Mouse (Mus musculus) ovary, postnatal 14 days (tissue): Measurements from ENCODE around the gene Spon1.

ENCODE experiments used
- DNase-seq: peaks from one replicate; pipeline ENCODE4 v3.0.0; 2022; ENCODE audit warnings: low spot score

Spon1 gene

DNA sequence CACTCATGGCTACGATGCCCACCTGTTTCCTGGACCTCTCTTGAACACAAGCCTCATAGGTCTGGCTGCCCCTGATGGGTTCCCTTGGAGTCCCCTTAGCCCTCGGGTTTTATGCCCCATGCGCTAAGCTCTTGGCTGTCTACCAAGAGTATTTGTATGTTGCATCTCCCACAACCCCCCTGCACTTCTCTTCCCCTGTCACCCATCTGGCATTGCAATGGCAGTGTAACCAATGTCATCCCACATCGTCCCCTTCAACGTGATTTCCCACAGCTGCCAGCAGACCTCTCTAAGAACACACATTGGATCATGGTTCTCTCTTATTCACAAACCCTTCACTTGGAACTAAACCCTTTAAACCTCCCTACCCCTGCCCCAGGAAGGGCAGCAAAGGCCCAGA is 239.7 kb downstream of the Spon1 start:
- DNase-seq, result no peak

DNA sequence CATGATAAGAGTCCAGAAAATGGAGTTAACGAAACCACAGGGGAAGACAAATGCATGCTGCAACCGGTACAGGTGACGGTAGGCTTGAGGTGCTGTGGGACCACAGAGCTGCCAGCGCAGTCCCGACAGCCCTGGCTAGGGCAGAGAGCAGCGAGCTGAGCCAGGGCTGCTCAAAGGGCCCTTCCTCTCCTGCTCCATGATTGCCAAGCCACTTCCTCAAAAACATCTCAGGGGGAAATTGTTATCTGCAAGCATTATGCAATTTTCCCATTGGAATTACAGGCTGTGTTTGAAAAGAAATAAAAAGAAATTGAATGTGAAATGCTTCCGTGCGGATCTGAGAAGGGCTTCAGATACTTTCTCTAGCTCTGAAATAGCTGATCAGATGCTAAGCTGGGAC is 240.7 kb downstream of the Spon1 start:
- DNase-seq, result no peak

- DNase-seq, result peak; percentile 16
Observed at GRCm38 (mm10) chr7:114007565-114007964, 241.8 kb downstream of the Spon1 start.

DNA sequence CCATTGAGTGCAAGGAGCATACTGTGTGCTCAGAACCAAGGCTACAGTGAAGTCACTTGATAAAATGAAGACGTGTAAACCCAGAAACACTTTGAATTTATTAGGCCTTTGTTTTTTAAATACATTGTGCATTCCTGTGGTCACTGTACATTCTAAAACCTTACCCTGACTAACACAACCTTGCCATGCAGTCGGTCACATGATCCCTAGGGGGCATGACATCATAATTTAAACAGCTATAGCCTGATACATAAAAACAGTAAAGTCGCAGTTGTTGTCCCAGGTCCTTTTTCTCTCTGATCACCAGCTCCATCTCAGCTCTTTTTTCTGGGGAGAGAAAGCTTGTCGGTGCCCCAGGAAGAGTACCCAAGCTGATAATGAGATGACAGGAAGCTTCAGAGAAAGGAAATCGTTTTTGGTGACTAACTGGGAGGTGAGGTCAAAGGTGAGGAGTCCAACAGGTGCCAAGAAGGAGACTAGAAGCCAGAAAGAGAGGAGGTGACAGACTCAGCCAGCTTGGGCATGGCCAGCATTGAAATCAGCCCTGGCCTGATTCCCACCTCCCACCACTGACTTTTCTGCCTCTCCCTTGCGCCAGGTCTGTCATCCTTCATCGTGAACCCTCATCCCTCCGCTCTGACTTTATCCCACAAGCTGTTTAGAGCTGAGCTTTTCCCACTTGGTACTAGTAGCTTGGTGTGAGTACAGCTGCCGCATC is 246.1 kb downstream of the Spon1 start:
- DNase-seq, result no peak

DNA sequence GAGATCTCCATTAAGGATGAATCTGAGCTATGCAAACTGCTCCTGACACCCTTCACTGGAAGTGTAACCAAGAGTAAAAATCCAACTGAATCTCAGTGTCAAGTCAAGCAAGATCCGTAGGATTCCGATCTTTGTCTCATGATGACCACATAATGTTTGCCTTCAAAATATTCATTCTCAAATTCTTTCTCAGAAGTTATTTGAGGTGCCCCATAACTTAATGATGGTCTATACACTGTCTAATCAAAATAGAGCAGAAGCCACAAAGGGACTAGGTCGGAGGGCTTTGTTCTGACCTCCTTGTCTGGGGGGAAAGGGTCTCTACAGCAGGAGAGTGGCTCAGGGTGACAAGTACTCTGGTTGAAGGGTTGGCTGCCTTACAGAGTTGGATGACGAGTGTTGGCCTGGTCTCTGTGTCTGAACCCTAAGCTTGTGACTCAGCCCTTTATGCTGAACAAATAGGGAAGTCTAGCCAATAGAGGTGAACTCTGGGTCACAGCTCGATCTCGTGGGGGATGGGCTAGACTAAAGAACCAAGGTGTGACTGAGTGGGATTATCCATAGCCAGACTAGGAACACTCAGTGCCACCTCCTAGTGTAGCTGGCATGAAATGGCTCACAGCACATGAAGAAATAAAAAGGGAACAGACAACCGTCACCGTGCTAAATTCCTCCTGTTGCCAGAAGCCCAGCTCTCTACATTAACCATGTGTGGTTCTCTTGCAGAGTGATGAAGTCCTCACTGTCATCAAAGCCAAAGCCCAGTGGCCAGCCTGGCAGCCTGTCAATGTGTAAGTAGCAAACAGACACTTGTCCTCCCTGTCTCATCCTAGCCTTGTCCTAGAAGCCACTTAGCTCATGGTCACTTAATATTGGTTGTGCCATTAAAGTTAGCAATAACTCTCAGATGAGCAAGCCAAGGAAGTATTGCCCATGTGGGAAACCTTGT is 250.5 kb downstream of the Spon1 start:
- DNase-seq, result no peak

- no peak for DNase-seq
Observed at GRCm38 (mm10) chr7:114018861-114019260, 253.1 kb downstream of the Spon1 start.

- peak; percentile 7 for DNase-seq
Observed at GRCm38 (mm10) chr7:114020057-114020703, 254.4 kb downstream of the Spon1 start.

DNA sequence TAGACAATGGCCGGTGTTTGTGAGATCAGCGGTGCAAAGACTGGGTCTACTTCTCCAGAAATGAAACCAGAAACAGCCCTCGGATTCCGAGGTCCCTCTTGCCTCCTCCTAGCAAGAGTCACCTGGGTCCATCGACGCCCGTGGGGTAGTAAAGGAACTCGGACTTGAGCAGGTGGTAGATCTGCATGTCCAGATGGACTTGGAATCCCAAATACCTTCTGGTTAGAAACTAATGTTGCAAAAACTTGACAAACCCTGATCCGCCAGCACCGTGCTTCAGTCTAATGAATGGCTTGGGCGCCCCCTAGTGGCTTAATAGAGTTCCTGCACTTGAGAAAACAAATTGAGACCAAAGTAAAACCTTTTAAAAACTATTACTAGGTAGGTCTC is 254.9 kb downstream of the Spon1 start:
- DNase-seq, result peak; percentile 74

GRCm38 (mm10) chr7:114026923-114027322 is 261.1 kb downstream of the Spon1 start:
- no peak for DNase-seq

DNA sequence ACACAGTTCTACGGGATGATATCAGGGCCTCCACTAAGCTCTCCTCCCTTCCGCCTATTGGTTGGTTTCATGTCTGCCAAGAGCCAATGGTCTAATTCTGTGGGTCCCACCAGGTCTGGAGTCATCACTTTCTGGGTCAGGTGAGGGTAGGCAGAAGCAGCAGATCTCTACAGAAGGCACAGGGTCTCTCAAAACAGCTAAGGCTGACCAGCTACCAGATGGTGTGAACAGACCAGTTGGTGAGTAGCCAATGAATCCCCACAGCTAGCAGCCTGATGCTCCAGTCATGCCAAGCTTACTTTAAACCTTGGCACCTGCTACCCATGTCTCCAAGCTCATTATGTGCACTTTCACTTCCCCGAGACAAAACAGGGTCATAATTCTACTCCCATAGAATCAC is 261.6 kb downstream of the Spon1 start:
- DNase-seq, result no peak

- DNase-seq, result no peak
Observed at GRCm38 (mm10) chr7:114028828-114029227, 263.0 kb downstream of the Spon1 start.

GRCm38 (mm10) chr7:114029596-114029995 is 263.8 kb downstream of the Spon1 start:
- DNase-seq, result peak; percentile 13

- no peak for DNase-seq
Observed at GRCm38 (mm10) chr7:114037237-114037636, 271.4 kb downstream of the Spon1 start.

GRCm38 (mm10) chr7:114041349-114041748 is 275.6 kb downstream of the Spon1 start:
- DNase-seq, result no peak

DNA sequence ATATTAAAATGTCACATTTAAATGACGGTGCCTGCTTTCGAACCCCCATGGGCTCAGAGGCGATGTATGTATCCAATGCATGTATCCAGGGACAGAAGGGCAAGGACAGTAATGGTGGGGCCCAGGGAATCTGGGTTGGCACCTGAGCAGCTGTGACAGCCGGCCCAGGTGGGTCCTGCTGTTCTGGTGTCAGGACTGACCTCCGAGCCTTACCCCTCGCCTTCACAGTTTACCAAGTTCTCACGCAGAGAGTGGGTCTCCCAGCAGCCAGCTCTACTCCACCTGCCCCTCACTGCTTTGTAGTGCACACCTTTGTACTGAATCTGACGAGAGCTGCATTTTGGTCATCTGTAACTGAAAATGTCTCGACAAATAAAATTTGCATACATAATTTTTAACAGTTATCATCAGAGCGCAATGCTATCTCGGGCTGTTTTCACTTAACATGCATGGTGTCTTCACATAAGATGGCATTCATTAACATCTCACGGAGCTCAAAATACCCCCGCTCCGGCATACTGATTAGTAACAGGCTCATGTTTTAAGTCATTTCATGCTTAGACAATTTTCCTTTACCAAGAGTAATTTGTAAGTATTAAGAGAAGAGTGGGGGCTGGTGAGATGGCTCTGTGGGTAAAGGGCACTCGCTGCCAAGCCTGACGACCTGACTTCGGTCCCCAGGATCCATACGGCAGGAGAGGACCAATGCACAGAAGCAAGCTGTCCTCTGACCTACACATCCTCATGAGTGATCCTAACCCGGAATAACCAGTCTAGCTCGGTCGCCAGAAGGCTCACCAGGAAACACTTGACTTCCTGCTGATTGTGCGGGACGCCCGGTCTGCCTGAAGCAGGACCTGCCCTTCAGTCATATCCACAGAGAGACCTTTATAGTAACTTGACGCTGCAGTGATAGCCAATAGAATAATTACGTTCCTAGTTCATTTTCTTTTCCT is 277.5 kb downstream of the Spon1 start:
- DNase-seq, result no peak

DNA sequence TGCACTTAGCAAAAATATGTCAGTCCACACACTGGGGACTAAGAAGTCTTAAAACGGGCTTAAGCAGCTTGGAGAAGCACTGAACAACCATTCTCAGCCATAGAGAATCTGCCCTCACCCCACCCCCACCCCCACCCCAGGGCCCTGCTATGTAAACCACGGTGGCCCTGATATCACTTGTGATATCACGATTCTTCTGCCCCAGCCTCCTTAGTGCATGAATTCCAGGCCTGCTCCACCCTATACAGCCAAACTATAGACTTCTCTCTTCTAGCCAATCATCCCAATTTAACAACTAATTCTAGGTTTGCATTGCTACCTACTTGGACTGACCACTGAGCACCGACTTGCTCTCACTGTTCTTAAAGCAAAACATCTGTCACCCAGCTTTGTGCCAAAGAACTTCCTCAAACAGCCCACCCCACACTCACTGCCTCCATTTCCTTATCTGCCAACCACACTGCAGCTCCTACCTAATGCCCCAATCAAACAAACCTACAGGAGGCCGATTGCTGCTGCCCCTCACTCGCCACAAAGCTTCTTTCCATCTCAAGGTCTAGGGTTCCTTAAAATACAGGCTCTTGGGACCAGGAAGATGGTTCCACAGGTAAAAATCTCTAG is 278.2 kb downstream of the Spon1 start:
- DNase-seq, result no peak

DNA sequence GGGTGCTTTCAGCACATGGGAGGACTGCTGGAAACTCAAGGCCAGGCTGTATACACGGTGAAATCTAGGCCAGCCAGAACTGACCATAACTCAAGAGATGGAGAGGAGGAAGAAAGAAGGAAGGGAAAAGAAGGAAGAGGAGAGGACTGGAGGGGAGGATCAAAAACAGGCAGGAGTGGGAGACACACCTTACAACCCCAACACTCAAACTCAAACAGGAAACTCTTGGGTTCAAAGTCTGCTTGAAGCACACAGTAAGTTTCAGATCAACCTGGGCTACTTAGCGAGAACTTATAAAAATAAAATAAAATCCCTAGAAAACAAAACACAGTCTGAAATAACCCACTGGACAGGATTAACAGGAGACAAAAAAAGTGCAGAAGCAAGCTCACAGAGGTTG is 280.0 kb downstream of the Spon1 start:
- no peak for DNase-seq

- DNase-seq, result no peak
Observed at GRCm38 (mm10) chr7:114053720-114054119, 287.9 kb downstream of the Spon1 start.

DNA sequence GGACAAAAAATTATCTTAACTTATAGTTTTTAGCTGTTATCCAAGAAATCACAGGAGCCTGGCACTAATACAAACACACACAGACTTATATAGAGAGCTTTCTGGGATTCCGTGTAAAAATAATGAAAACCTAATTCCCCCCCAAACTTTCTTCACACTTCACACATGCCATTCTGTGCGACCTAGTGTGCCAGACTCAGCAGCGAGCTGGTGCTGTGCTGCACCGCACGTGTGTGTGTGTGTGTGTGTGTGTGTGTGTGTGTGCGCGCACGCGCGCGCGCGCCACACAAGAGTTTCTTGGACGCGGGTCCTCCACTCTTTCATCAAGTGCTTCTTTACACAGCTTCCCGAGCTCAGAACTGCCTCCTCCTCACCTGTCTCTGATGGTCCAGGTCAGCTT is 292.4 kb downstream of the Spon1 start:
- DNase-seq, result no peak

DNA sequence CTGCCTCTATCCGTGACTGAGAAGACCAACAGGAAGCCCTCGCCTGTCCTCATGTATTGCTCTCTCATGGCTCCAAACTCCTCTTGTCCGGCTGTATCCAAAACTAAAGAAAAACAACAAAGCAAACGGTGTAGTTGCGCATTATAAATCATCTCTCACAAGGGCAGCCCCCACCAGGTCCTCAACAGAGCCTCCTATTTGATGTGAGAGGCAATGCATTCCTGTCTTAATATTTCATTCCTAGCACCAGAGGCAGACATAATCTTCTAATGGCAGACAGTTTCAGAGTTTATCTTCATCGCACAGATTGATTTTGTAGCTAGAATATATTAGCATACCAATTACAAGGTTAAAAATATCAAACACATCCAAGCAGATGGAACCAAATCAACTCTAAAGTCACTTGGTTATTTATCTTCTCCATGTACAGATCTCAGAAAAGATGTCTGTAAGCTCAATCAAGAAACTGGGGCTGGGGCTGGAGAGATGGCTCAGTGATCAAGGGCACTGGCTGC is 293.2 kb downstream of the Spon1 start:
- DNase-seq, result no peak

DNA sequence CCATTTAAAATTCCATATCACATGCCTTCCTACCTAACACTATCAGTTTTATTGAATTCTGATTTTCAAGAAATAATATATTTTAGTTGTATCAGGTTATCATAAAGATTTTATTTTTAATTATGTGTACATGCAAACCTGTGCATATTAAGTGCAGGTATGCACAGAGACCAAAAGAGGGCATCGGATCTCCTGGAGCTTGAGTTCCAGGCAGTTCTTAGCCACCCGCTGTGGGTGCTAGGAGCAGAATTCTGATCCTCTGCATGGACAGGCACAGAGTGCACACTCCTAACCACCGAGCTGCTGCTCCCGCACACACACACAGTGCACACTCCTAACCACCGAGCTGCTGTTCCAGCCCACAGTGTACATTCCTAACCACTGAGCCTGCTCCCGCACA is 294.6 kb downstream of the Spon1 start:
- DNase-seq, result no peak
